Mouse (Mus musculus): ENCODE results near the gene Npcd. TPM values are rescaled to one million over a fixed set of nuclear protein-coding genes. Genes with fewer than 3 reads are reported as not detected.

The Npcd gene
- polyA plus RNA-seq, 1 experiment from 2014 or later: 0.87 TPM

DNA sequence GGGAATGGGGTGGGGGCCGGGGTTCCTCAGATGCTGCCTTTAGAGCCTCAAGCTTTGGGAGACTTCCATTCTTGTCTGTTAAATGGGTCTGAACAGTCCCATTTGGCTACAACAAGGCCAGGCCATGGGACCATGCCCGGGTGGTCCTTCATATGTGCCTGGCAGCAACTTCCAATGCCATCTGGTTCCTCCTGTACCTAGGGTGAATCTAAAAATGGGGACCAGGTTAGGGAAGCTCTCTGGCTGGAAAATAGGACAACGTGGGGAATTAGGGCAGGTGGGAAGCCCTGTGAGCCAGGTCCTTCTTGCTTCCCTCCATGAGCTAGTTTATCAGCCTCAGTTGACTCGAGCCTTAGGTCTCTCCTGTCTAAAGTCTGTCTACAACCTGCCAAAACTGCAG is 23.0 kb downstream of the Npcd start:
- 63% methylated on average over 4 of the region's 4 CpGs for WGBS
- H3K27me3 ChIP-seq: peaks cover 31% of the 10 kb centered on the region
- peaks cover 4% of the 10 kb centered on the region; the same call in 1 of the 2 replicates for H3K4me1 ChIP-seq
- H3K4me3 ChIP-seq (replicated peaks): no peak overlapping the region
- ATAC-seq (ENCODE audit: low FRiP score): no peak
- no peak overlapping the region for H3K9ac ChIP-seq
- H3K36me3 ChIP-seq (replicated peaks): no peaks in the 10 kb centered on the region
- no peaks in the 10 kb centered on the region for H3K9me3 ChIP-seq
- no peak overlapping the region for H3K4me2 ChIP-seq
- H3K27ac ChIP-seq: no peak overlapping the region

- Histone ChIP-seq H3K4me3 (replicated peaks) (no peak overlapping the region), H3K27me3 (peaks cover 40% of the 10 kb centered on the region), H3K9ac (no peak overlapping the region), H3K36me3 (replicated peaks) (no peaks in the 10 kb centered on the region), H3K4me2 (no peak overlapping the region), H3K27ac (no peak overlapping the region), H3K4me1 (peaks cover 5% of the 10 kb centered on the region; the same call in 1 of the 2 replicates), H3K9me3 (no peaks in the 10 kb centered on the region)
- no peak for ATAC-seq (ENCODE audit: low FRiP score)
- 41% methylated on average over 3 of the region's 3 CpGs for WGBS
Observed at GRCm38 (mm10) chr15:79810061-79810460, 24.0 kb downstream of the Npcd start.

DNA sequence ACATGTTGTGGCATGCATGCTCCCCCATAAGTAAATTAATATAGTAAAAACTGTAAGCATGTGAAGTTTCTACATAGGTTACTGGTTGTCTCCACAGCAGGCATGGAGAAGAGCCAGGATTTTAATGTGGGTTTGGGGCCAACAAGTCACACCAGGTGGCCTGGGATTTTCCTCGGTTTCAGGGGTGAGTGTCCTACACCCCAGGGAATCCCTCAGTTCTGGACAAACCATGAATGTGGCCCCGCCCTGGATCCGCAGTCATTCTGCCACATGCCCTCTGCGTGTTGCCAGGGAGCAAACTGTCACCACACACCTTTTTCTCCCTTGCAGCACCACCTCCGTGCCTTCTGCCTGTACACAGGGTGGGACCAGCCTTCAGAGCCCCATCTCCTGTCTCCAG is 25.4 kb downstream of the Npcd start:
- H3K4me3 ChIP-seq (replicated peaks): no peak overlapping the region
- 58% methylated on average over 5 of the region's 5 CpGs for WGBS
- no peak overlapping the region for H3K4me2 ChIP-seq
- no peaks in the 10 kb centered on the region for H3K36me3 ChIP-seq (replicated peaks)
- H3K9ac ChIP-seq: no peak overlapping the region
- no peak for ATAC-seq (ENCODE audit: low FRiP score)
- no peaks in the 10 kb centered on the region for H3K9me3 ChIP-seq
- peaks cover 16% of the 10 kb centered on the region for H3K4me1 ChIP-seq
- no peak overlapping the region for H3K27ac ChIP-seq
- peaks cover 54% of the 10 kb centered on the region for H3K27me3 ChIP-seq

DNA sequence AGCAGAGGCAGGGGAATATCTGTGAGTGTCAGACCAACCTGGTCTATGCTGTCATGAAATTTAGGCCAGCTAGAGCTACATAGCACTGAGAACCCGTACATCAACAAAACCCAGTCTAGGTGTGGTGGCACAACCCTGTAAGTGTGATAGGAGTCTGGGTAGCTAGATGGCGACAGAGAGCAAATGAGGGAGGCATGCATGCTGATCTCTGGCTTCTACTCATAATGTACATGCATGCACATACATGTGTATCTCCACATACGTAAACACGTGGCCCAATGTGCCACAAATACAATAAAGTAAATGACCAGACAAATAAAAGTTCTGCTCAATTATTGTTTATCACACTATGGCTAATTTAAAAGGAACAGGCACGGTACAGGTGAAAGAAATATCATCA is 25.9 kb downstream of the Npcd start:
- WGBS: 35% methylated on average over 5 of the region's 5 CpGs
- no peak overlapping the region for H3K4me3 ChIP-seq (replicated peaks)

DNA sequence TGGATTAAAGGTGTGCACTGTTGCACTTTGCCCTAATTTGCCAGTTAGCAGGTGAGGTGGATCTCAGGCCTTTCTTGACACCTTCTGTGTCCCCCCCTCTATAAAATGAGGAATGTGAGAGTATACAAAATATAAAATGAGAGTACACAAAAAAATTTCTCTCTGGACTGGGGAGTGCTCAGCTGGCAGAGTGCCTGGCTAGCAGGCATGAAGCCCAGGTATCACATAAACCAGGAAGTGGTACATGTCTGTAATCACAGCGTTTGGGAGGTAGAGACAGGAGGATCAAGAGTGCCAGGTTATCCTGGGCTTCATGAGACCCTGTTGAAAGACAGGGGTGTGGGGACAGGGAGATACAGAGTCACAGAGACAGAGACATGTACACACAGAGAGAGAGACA is 27.0 kb downstream of the Npcd start:
- H3K27me3 ChIP-seq: peaks cover 71% of the 10 kb centered on the region
- H3K9me3 ChIP-seq: no peaks in the 10 kb centered on the region
- WGBS: 69% methylated on average over 1 of the region's 1 CpGs
- H3K4me2 ChIP-seq: no peak overlapping the region
- ATAC-seq (ENCODE audit: low FRiP score): no peak
- H3K4me3 ChIP-seq (replicated peaks): no peak overlapping the region
- H3K9ac ChIP-seq: no peak overlapping the region
- H3K4me1 ChIP-seq: peaks cover 20% of the 10 kb centered on the region
- no peak overlapping the region for H3K27ac ChIP-seq
- no peaks in the 10 kb centered on the region for H3K36me3 ChIP-seq (replicated peaks)

More for the DNA sequence above, 25.9 kb downstream of the Npcd start:
- ATAC-seq (ENCODE audit: low FRiP score): no peak
- Histone ChIP-seq H3K4me1 (peaks cover 20% of the 10 kb centered on the region), H3K27me3 (peaks cover 60% of the 10 kb centered on the region), H3K9ac (no peak overlapping the region), H3K27ac (no peak overlapping the region), H3K9me3 (no peaks in the 10 kb centered on the region), H3K4me2 (no peak overlapping the region), H3K36me3 (replicated peaks) (no peaks in the 10 kb centered on the region)

- Histone ChIP-seq H3K9ac (no peak overlapping the region), H3K27me3 (peaks cover 78% of the 10 kb centered on the region), H3K9me3 (no peaks in the 10 kb centered on the region), H3K4me1 (peaks cover 20% of the 10 kb centered on the region), H3K4me2 (peak overlapping the region; percentile 92), H3K27ac (no peak overlapping the region), H3K4me3 (replicated peaks) (peak overlapping the region; percentile 64; the same call in 1 of the 2 replicates), H3K36me3 (replicated peaks) (no peaks in the 10 kb centered on the region)
- ATAC-seq (ENCODE audit: low FRiP score): no peak
- 23% methylated on average over 8 of the region's 8 CpGs for WGBS
Observed at GRCm38 (mm10) chr15:79805246-79805645, 28.8 kb downstream of the Npcd start.

- H3K36me3 ChIP-seq (replicated peaks): no peaks in the 10 kb centered on the region
- peaks cover 73% of the 10 kb centered on the region for H3K27me3 ChIP-seq
- H3K4me3 ChIP-seq (replicated peaks): peak within 1 kb of the TSS; percentile 64
- peak; percentile 83 for ATAC-seq (ENCODE audit: low FRiP score)
- H3K9ac ChIP-seq: peak within 1 kb of the TSS; percentile 69
- WGBS: under 1% methylated on average over 61 of the region's 91 CpGs
- H3K27ac ChIP-seq: peak within 1 kb of the TSS; percentile 58
- no peaks in the 10 kb centered on the region for H3K9me3 ChIP-seq
- peak within 1 kb of the TSS; percentile 92 for H3K4me2 ChIP-seq
- H3K4me1 ChIP-seq: peaks cover 20% of the 10 kb centered on the region
Observed at GRCm38 (mm10) chr15:79804352-79805071, 29.5 kb downstream of the Npcd start, which contains the start of gene Nptxr. Gene Nptxr (minus strand): TSS chr15:79804766.

- peak overlapping the region; percentile 92 for H3K4me2 ChIP-seq
- peaks cover 66% of the 10 kb centered on the region for H3K27me3 ChIP-seq
- ATAC-seq (ENCODE audit: low FRiP score): peak; percentile 79
- H3K27ac ChIP-seq: peak overlapping the region; percentile 58
- peaks cover 20% of the 10 kb centered on the region for H3K4me1 ChIP-seq
- H3K9ac ChIP-seq: peak overlapping the region; percentile 69
- WGBS: 5% methylated on average over 74 of the region's 81 CpGs
- H3K9me3 ChIP-seq: no peaks in the 10 kb centered on the region
- peak overlapping the region; percentile 64 for H3K4me3 ChIP-seq (replicated peaks)
- no peaks in the 10 kb centered on the region for H3K36me3 ChIP-seq (replicated peaks)
Observed at GRCm38 (mm10) chr15:79803533-79804351, 30.3 kb downstream of the Npcd start.

- no peaks in the 10 kb centered on the region for H3K36me3 ChIP-seq (replicated peaks)
- H3K4me2 ChIP-seq: no peak overlapping the region
- WGBS: 68% methylated on average over 4 of the region's 4 CpGs
- H3K27me3 ChIP-seq: peaks cover 64% of the 10 kb centered on the region
- H3K27ac ChIP-seq: no peak overlapping the region
- H3K4me3 ChIP-seq (replicated peaks): no peak overlapping the region
- no peak overlapping the region for H3K9ac ChIP-seq
- peaks cover 20% of the 10 kb centered on the region for H3K4me1 ChIP-seq
- no peak for ATAC-seq (ENCODE audit: low FRiP score)
- no peaks in the 10 kb centered on the region for H3K9me3 ChIP-seq
Observed at GRCm38 (mm10) chr15:79802304-79802703, 31.7 kb downstream of the Npcd start.

DNA sequence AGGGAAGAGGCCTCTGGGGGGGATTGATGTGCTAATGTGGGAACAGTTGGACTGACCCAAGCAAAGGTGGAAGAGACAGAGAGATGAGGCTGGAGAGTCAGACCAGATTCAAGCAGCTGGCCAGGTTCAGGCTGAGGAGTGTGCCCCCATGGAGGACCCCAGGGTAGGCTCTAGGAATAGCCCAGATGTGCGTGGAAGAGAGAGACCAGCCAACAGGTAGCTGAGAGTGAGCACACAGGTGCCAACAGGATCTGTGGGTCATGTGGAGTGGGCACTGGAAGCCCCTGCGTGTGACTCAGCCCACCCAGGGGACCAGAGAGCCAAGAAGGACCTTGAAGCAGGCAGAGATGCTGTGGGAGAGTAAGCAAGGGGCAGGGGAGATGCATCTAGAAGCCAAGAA is 32.4 kb downstream of the Npcd start:
- Histone ChIP-seq H3K4me1 (peaks cover 20% of the 10 kb centered on the region), H3K27me3 (peaks cover 58% of the 10 kb centered on the region), H3K27ac (no peak overlapping the region), H3K9me3 (no peaks in the 10 kb centered on the region), H3K36me3 (replicated peaks) (no peaks in the 10 kb centered on the region), H3K4me2 (no peak overlapping the region), H3K9ac (no peak overlapping the region), H3K4me3 (replicated peaks) (no peak overlapping the region)
- WGBS: 70% methylated on average over 2 of the region's 2 CpGs
- ATAC-seq (ENCODE audit: low FRiP score): no peak

- WGBS: 67% methylated on average over 11 of the region's 11 CpGs
- ATAC-seq (ENCODE audit: low FRiP score): no peak
- Histone ChIP-seq H3K4me2 (no peak overlapping the region), H3K36me3 (replicated peaks) (no peaks in the 10 kb centered on the region), H3K27ac (no peak overlapping the region), H3K4me3 (replicated peaks) (no peak overlapping the region), H3K4me1 (peaks cover 20% of the 10 kb centered on the region), H3K9me3 (no peaks in the 10 kb centered on the region), H3K27me3 (peaks cover 48% of the 10 kb centered on the region), H3K9ac (no peak overlapping the region)
Observed at GRCm38 (mm10) chr15:79800701-79801100, 33.3 kb downstream of the Npcd start.

DNA sequence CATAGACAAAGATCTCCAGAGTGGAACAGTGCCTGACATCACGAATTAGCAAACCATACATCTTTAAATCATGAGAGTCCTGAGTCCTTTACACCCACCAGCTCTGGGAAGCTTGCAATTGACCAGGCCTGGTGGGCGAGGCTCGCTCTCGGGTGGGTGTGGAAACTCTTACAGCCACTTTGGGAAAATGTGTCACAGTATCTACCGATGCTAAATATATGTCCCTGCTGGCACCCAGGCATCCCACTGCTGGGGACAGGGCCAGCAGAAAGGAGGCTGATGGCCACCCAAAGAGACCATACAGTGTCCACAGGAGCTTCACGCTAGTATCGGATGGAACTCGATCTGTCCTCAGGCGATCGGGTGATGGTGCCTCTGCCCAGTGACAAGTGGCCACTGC is 35.4 kb downstream of the Npcd start:
- ATAC-seq (ENCODE audit: low FRiP score): no peak

More for the DNA sequence above, 35.4 kb downstream of the Npcd start:
- Histone ChIP-seq H3K4me1 (peaks cover 3% of the 10 kb centered on the region; the same call in 1 of the 2 replicates), H3K4me2 (no peak overlapping the region), H3K9me3 (no peaks in the 10 kb centered on the region), H3K4me3 (replicated peaks) (no peak overlapping the region), H3K27ac (no peak overlapping the region), H3K27me3 (peaks cover 37% of the 10 kb centered on the region), H3K9ac (no peak overlapping the region), H3K36me3 (replicated peaks) (no peaks in the 10 kb centered on the region)
- WGBS: 89% methylated on average over 10 of the region's 10 CpGs
